Mouse (Mus musculus): ENCODE data around the gene Whamm.

GRCm38 (mm10) chr7:81563506-81564015, 7.5 kb upstream of the Whamm start:
- TF ChIP-seq MAFK (IDR thresholded peaks at IDR 0.05; ENCODE audit: insufficient replicate concordance, low read length) (no peak), BHLHE40 (IDR thresholded peaks at IDR 0.05; ENCODE audit: low read depth, low read length) (no peak), HCFC1 (IDR thresholded peaks at IDR 0.05; ENCODE audit: low read depth, low read length) (no peak), CTCF (conservative IDR thresholded peaks at IDR 0.05 in 1 of 2, IDR thresholded peaks at IDR 0.05 in 1 of 2; ENCODE audit: low read depth in 2 of 2, low read length in 2 of 2) (no peak), MXI1 (IDR thresholded peaks at IDR 0.05; ENCODE audit: low read depth, low read length) (no peak)

All from CH12.LX (cell line).